Mouse (Mus musculus): ENCODE data around the gene Otud3. TPM values are rescaled to one million over a fixed set of nuclear protein-coding genes. Genes with fewer than 3 reads are reported as not detected.

Gene Otud3
- total and polyA plus RNA-seq, 3 experiments = 11.3 to 15.0 TPM; not detected in 1

DNA sequence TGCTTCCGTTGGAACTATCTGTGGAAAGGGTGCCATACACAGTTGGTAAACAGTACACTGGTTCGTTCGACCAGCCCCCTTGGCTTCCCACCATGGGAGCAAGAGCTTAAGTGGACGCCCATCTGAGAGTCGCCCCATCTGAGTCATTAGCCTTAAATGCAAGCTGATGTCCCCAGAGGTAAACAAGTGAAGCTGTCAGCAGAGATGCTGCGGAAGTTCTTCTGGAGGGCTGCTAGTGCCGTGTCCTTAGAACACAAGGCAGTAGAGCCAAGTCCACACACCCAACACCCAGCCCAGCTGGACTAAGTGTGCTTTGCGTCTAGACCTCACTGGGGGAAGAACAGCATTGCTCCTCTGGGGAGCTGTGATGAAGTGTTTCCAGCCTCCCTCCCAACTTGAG is 24.1 kb downstream of the Otud3 start:
- H3K9me3 ChIP-seq (replicated peaks; ENCODE audit: insufficient read depth, low read length) = no peaks in the 10 kb centered on the region
- no peak overlapping the region for H3K9ac ChIP-seq (ENCODE audit: control insufficient read depth, low read depth, low read length, poor library complexity, severe bottlenecking)
- no peak overlapping the region for H3K4me3 ChIP-seq (ENCODE audit: control insufficient read depth in 1 of 2, insufficient read depth in 1 of 2, low read depth in 2 of 2, low read length in 2 of 2)
- H3K27me3 ChIP-seq (ENCODE audit: control insufficient read depth in 1 of 2, insufficient read depth in 2 of 2, low read length in 2 of 2) = no peaks in the 10 kb centered on the region
- TF ChIP-seq E2F4 (IDR thresholded peaks at IDR 0.05; ENCODE audit: borderline replicate concordance, low read depth, low read length) = no peak
- no peak for TF ChIP-seq MAX (IDR thresholded peaks at IDR 0.05; ENCODE audit: low read length)
- no peak for TF ChIP-seq SMC3 (IDR thresholded peaks at IDR 0.05; ENCODE audit: low read depth, low read length)
- no peak for TF ChIP-seq HCFC1 (IDR thresholded peaks at IDR 0.05; ENCODE audit: low read depth, low read length)
- no peak for TF ChIP-seq USF2 (IDR thresholded peaks at IDR 0.05; ENCODE audit: borderline replicate concordance in 1 of 2, insufficient read depth in 1 of 2, low read depth in 1 of 2, low read length in 2 of 2)
- TF ChIP-seq MXI1 (IDR thresholded peaks at IDR 0.05; ENCODE audit: low read depth, low read length) = no peak
- TF ChIP-seq CTCF (IDR thresholded peaks at IDR 0.05 in 2 of 3, conservative IDR thresholded peaks at IDR 0.05 in 1 of 3; ENCODE audit: control insufficient read depth in 1 of 3, insufficient read depth in 1 of 3, low read depth in 2 of 3, low read length in 3 of 3, poor library complexity in 1 of 3, severe bottlenecking in 1 of 3) = no peak
- TF ChIP-seq TAL1 (IDR thresholded peaks at IDR 0.05; ENCODE audit: low read length) = no peak
- H3K4me1 ChIP-seq (ENCODE audit: control insufficient read depth in 1 of 2, insufficient read depth in 2 of 2, low read length in 2 of 2) = no peaks in the 10 kb centered on the region
- DNase-seq (ENCODE audit: low read depth, low spot score) = no peak
- H3K36me3 ChIP-seq (ENCODE audit: control insufficient read depth in 1 of 2, insufficient read depth in 2 of 2, low read length in 2 of 2) = no peaks in the 10 kb centered on the region
- H3K27ac ChIP-seq (ENCODE audit: control insufficient read depth, low read depth, low read length) = no peak overlapping the region
- no peaks in the 10 kb centered on the region for H3K79me2 ChIP-seq (ENCODE audit: control insufficient read depth, insufficient read depth, low read length, poor library complexity)

DNA sequence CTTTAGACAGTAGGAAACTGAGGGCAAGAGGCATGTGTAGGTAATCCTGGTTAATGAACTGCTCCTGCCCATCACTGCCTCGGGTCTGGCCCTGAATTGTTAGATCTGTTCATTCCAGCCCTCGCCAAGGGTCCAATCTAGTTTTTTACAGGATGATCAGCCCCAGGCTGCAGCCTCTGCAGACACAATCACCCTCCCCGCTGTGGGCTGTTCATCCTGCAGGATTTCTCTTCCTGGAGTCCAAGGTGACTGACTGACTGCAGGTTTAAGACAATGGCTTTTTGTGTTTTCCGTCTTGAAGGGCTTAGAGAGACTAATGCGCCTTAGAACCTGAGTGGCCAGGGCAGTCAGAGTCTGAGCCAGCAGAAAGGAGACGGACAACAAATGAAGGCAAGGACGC is 24.6 kb downstream of the Otud3 start:
- H3K9ac ChIP-seq (ENCODE audit: control insufficient read depth, low read depth, low read length, poor library complexity, severe bottlenecking) = no peak overlapping the region
- H3K36me3 ChIP-seq (ENCODE audit: control insufficient read depth in 1 of 2, insufficient read depth in 2 of 2, low read length in 2 of 2) = no peaks in the 10 kb centered on the region
- no peaks in the 10 kb centered on the region for H3K27me3 ChIP-seq (ENCODE audit: control insufficient read depth in 1 of 2, insufficient read depth in 2 of 2, low read length in 2 of 2)
- H3K79me2 ChIP-seq (ENCODE audit: control insufficient read depth, insufficient read depth, low read length, poor library complexity) = no peaks in the 10 kb centered on the region
- no peaks in the 10 kb centered on the region for H3K9me3 ChIP-seq (replicated peaks; ENCODE audit: insufficient read depth, low read length)
- no peak for DNase-seq (ENCODE audit: low read depth, low spot score)
- H3K4me3 ChIP-seq (ENCODE audit: control insufficient read depth in 1 of 2, insufficient read depth in 1 of 2, low read depth in 2 of 2, low read length in 2 of 2) = no peak overlapping the region
- no peak overlapping the region for H3K27ac ChIP-seq (ENCODE audit: control insufficient read depth, low read depth, low read length)
- TF ChIP-seq SIN3A (IDR thresholded peaks at IDR 0.05; ENCODE audit: low read length) (no peak), MAFK (IDR thresholded peaks at IDR 0.05; ENCODE audit: borderline replicate concordance, low read depth, low read length) (no peak), USF1 (IDR thresholded peaks at IDR 0.05; ENCODE audit: low read depth, low read length) (no peak)
- no peaks in the 10 kb centered on the region for H3K4me1 ChIP-seq (ENCODE audit: control insufficient read depth in 1 of 2, insufficient read depth in 2 of 2, low read length in 2 of 2)

GRCm38 (mm10) chr4:138884261-138884660 is 29.5 kb downstream of the Otud3 start:
- TF ChIP-seq MAZ (IDR thresholded peaks at IDR 0.05; ENCODE audit: low read depth, low read length) (no peak), MEF2A (IDR thresholded peaks at IDR 0.05; ENCODE audit: extremely low read depth, insufficient replicate concordance, low read depth, low read length, poor library complexity, severe bottlenecking) (no peak), ELF1 (IDR thresholded peaks at IDR 0.05; ENCODE audit: low read depth, low read length) (peak; percentile 54), ZC3H11A (IDR thresholded peaks at IDR 0.05; ENCODE audit: low read depth, low read length) (peak; percentile 80), CTCF (IDR thresholded peaks at IDR 0.05 in 2 of 3, conservative IDR thresholded peaks at IDR 0.05 in 1 of 3; ENCODE audit: control insufficient read depth in 1 of 3, insufficient read depth in 1 of 3, low read depth in 2 of 3, low read length in 3 of 3, poor library complexity in 1 of 3, severe bottlenecking in 1 of 3) (peak; percentile 71 to 99 (median 91)), RAD21 (IDR thresholded peaks at IDR 0.05; ENCODE audit: low read depth, low read length) (peak; percentile 95), GATA1 (IDR thresholded peaks at IDR 0.05; ENCODE audit: low read depth, low read length) (no peak), NELFE (IDR thresholded peaks at IDR 0.05; ENCODE audit: low read depth, low read length) (no peak), ZNF384 (IDR thresholded peaks at IDR 0.05; ENCODE audit: low read depth, low read length) (peak; percentile 64), MYC (IDR thresholded peaks at IDR 0.05; ENCODE audit: low read depth, low read length) (peak; percentile 50; the same call in 1 of the 2 replicates), POLR2A (IDR thresholded peaks at IDR 0.05; ENCODE audit: control insufficient read depth in 1 of 2, insufficient read depth in 1 of 2, low read depth in 1 of 2, low read length in 2 of 2, poor library complexity in 1 of 2) (no peak), SIN3A (IDR thresholded peaks at IDR 0.05; ENCODE audit: low read length) (peak; percentile 55; the same call in 1 of the 2 replicates), TBP (IDR thresholded peaks at IDR 0.05; ENCODE audit: low read depth, low read length) (no peak), E2F4 (IDR thresholded peaks at IDR 0.05; ENCODE audit: borderline replicate concordance, low read depth, low read length) (no peak), SMC3 (IDR thresholded peaks at IDR 0.05; ENCODE audit: low read depth, low read length) (peak; percentile 94), CHD1 (IDR thresholded peaks at IDR 0.05; ENCODE audit: low read depth, low read length) (no peak)
- H3K27ac ChIP-seq (ENCODE audit: control insufficient read depth, low read depth, low read length) = no peak overlapping the region
- no peaks in the 10 kb centered on the region for H3K4me1 ChIP-seq (ENCODE audit: control insufficient read depth in 1 of 2, insufficient read depth in 2 of 2, low read length in 2 of 2)
- H3K79me2 ChIP-seq (ENCODE audit: control insufficient read depth, insufficient read depth, low read length, poor library complexity) = no peaks in the 10 kb centered on the region
- H3K27me3 ChIP-seq (ENCODE audit: control insufficient read depth in 1 of 2, insufficient read depth in 2 of 2, low read length in 2 of 2) = no peaks in the 10 kb centered on the region
- no peaks in the 10 kb centered on the region for H3K9me3 ChIP-seq (replicated peaks; ENCODE audit: insufficient read depth, low read length)
- H3K36me3 ChIP-seq (ENCODE audit: control insufficient read depth in 1 of 2, insufficient read depth in 2 of 2, low read length in 2 of 2) = no peaks in the 10 kb centered on the region
- H3K9ac ChIP-seq (ENCODE audit: control insufficient read depth, low read depth, low read length, poor library complexity, severe bottlenecking) = no peak overlapping the region
- H3K4me3 ChIP-seq (ENCODE audit: control insufficient read depth in 1 of 2, insufficient read depth in 1 of 2, low read depth in 2 of 2, low read length in 2 of 2) = no peak overlapping the region
- DNase-seq (ENCODE audit: low read depth, low spot score) = peak; percentile 92
